Mouse (Mus musculus) CD8-positive naive resting alpha-beta T cell, adult 57 days (primary cell): ENCODE results near the gene Birc6. TPM values are rescaled to one million over a fixed set of nuclear protein-coding genes. Genes with fewer than 3 reads are reported as not detected.

Experiments
- total RNA-seq: library from RNA; stranded (reverse); gene quantifications from one replicate; pipeline ENCODE4 v1.2.4, GENCODE M21; 2023

Gene Birc6
- total RNA-seq = 238 TPM

DNA sequence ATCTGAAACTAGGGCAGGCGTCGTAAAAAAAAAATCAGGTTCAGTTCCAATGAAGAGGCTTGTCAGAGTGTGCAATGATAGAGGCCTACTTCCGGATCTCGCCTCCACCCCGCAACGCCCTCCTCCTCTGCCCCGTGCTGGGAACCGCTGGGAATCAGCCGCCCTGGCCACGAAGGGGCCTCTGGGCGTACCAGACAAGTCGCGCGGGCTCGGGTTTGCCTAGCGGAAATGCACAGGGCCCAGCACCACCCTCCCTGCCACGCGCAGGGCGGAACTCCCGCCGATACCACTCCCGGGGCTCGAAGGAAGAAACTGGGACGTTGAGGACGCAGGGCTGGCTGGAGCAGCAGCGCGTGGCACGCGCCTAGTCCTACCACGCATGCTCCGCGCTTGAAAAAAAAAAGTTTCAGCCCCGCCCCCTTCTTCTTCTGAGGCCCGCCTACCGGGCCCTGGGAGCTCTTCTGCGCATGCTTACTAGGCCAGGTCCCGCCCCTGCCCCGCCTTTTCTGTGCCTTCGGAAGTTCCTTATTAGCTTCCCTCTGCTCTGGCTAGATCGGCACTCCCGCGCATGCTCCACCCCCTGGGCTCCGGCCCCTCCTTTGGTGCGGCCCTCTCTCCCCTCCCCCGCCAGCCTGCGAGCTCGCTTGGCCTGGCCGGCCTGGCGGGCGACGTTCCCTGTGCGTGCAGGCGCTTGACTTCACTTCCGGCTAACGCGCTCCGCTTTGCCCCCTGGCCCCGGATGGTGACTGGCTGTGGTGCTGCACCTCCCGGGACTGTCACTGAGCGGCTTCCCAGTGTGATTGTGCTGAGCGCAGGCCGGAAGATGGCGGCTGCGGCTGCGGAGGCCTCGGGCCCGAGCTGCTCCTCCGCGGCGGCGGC lies at the start of gene Birc6:
TSS of gene Birc6 (plus strand) at position 567 of the 879 bp plus-strand sequence.

DNA sequence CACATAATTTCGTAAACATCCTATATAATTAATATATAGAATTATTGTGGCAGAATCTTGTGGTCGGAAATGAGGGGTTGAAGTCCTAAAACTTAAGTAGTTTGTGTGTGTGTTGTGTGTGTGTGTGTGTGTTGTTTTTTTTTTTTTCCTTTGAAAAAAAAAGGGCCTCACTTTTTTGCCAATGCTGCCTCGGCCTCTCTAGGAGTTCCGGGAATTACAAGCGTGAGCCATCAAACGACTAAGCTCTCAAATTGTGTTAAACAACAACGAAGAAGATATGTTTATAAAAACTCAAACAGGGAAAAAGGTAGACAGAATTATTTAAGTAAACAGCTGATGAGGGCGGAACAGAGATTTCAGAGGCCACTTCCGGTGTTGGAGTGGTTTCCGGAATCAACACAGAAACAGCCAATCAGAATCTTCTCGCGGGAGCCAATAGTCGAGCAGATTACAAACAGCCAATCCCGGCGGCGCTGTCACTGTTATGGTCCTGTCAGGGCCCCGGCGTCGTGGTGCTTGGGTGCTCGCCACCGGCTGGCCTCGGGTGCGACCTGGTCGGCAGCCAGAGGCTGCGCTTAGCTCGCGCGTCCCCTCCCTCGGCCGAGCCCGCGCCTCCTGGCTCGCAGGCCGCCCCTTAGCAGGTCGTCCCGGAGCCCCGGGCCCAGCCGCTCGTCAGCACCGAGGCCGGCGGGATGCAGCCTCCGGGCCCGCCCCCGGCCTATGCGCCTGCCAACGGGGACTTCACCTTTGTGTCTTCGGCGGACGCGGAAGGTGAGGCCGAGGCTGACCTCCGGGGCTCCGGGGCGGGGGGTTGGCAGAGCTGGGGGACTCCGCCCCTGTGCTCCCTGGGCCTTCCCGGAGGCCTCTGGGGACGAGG lies 38.8 kb upstream of the Birc6 start, which contains the start of gene Yipf4:
TSS of gene Yipf4 (plus strand) at position 470 of the 877 bp plus-strand sequence.

DNA sequence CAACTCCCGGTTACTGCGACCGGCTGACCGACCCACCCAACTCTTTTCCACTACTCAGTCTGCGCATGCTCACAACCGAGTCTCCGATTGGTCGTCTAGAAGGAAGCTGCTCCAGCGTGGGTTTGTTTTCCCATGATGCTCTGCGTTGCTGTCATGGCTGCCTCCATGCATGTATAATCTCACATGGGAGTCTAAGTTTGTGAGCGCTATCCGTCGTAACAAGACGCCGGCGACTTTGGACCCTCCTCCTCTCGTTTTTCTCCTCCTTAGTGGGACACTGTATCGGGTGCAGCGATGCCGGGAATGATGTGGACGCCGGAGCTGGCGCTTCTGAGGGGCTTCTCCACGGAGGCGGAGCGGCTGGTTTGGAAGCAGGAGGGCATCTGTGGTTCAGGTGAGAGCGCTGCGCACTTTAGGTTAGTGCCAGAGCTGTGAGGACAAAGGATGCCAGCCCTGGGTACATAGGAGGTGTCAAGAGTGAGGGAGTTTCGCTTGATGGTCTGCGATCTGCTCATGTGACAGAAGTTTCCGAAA lies 189.6 kb downstream of the Birc6 start, which contains the start of gene Ttc27:
TSS of gene Ttc27 (plus strand) at position 115 of the 534 bp plus-strand sequence.

Other genes with a start within 250 kb of the Birc6 start
- gene Memo1, start 232.8 kb upstream of the Birc6 start, total RNA-seq = 36.5 TPM
- 40.3 TPM for gene Dpy30, start 204.4 kb upstream of the Birc6 start, total RNA-seq
- 28.6 TPM for gene Spast, start 189.3 kb upstream of the Birc6 start, total RNA-seq
- gene Slc30a6, start 132.7 kb upstream of the Birc6 start, total RNA-seq = 23.5 TPM
- gene Nlrc4, start 69.2 kb upstream of the Birc6 start, total RNA-seq = 1.8 TPM
- gene Yipf4, start 38.8 kb upstream of the Birc6 start, total RNA-seq = 48.2 TPM
- gene Ttc27, start 189.4 kb downstream of the Birc6 start, total RNA-seq = 52.1 TPM